Mouse (Mus musculus): ENCODE measurements at regions not wholly inside any gene's neighbourhood (a gene's known extent, or its start where the extent isn't known, plus 50 kb on each side); places are given as distances from the start of the nearest gene placed in this dataset.

DNA sequence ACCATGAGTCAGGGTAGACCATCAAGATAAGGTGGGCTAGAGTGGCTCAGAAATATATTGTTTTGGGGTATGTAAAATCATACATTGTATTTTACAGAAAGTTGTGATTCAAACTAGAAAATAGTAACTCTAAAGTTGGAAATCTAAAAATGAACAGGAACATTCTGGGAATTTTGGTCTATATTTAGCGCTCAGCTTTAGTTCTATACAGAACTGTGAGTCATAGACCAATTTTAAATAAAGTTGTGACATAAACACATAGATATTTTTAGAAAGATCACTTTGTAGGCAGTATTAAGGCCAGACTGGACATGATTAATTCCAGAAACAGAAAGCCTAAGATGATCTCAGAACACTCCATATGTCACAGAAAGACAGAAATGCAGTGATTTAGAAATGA is 604.8 kb upstream of the Pcdh20 start:
- no peak for DNase-seq (ENCODE audit: low read depth, low spot score)
- H3K27ac ChIP-seq (ENCODE audit: control insufficient read depth, low read depth, low read length) = no peak overlapping the region
- no peak for TF ChIP-seq SIN3A (IDR thresholded peaks at IDR 0.05; ENCODE audit: low read length)
- no peak for TF ChIP-seq NELFE (IDR thresholded peaks at IDR 0.05; ENCODE audit: low read depth, low read length)
- no peak for TF ChIP-seq CHD1 (IDR thresholded peaks at IDR 0.05; ENCODE audit: low read depth, low read length)
- no peak for TF ChIP-seq ZC3H11A (IDR thresholded peaks at IDR 0.05; ENCODE audit: low read depth, low read length)
- TF ChIP-seq TCF12 (IDR thresholded peaks at IDR 0.05; ENCODE audit: low read depth, low read length) = no peak
- no peak for TF ChIP-seq KAT2A (conservative IDR thresholded peaks at IDR 0.05; ENCODE audit: low read depth, low read length)
- H3K4me3 ChIP-seq (ENCODE audit: control insufficient read depth in 1 of 2, insufficient read depth in 1 of 2, low read depth in 2 of 2, low read length in 2 of 2) = no peak overlapping the region
- H3K36me3 ChIP-seq (ENCODE audit: control insufficient read depth in 1 of 2, insufficient read depth in 2 of 2, low read length in 2 of 2) = no peaks in the 10 kb centered on the region
- H3K9me3 ChIP-seq (replicated peaks; ENCODE audit: insufficient read depth, low read length) = no peaks in the 10 kb centered on the region
- no peaks in the 10 kb centered on the region for H3K4me1 ChIP-seq (ENCODE audit: control insufficient read depth in 1 of 2, insufficient read depth in 2 of 2, low read length in 2 of 2)
- no peaks in the 10 kb centered on the region for H3K27me3 ChIP-seq (ENCODE audit: control insufficient read depth in 1 of 2, insufficient read depth in 2 of 2, low read length in 2 of 2)
- no peak overlapping the region for H3K9ac ChIP-seq (ENCODE audit: control insufficient read depth, low read depth, low read length, poor library complexity, severe bottlenecking)
- no peaks in the 10 kb centered on the region for H3K79me2 ChIP-seq (ENCODE audit: control insufficient read depth, insufficient read depth, low read length, poor library complexity)

DNA sequence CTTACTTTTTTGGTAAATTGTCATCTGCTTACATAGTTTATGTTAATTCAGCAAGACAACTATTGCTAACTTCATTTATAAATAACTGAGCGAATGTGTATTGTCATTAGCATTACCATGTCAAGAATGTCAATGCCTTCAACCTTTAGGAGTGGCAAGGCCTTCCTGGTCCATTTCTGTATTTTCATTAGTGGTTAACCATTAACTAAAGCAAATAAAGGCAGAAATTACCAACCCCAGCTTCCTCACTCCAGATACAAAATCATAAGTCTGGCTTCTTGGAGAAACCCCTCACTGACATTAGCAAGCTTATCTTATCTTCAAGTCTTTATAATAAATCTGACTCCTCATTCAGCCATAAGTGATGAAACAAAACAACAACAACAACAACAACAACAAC is 592.8 kb upstream of the Pcdh20 start:
- Histone ChIP-seq H3K27ac (ENCODE audit: control insufficient read depth, low read depth, low read length) (no peak overlapping the region), H3K36me3 (ENCODE audit: control insufficient read depth in 1 of 2, insufficient read depth in 2 of 2, low read length in 2 of 2) (no peaks in the 10 kb centered on the region), H3K79me2 (ENCODE audit: control insufficient read depth, insufficient read depth, low read length, poor library complexity) (no peaks in the 10 kb centered on the region), H3K9ac (ENCODE audit: control insufficient read depth, low read depth, low read length, poor library complexity, severe bottlenecking) (no peak overlapping the region), H3K27me3 (ENCODE audit: control insufficient read depth in 1 of 2, insufficient read depth in 2 of 2, low read length in 2 of 2) (no peaks in the 10 kb centered on the region), H3K9me3 (replicated peaks; ENCODE audit: insufficient read depth, low read length) (no peaks in the 10 kb centered on the region), H3K4me1 (ENCODE audit: control insufficient read depth in 1 of 2, insufficient read depth in 2 of 2, low read length in 2 of 2) (no peaks in the 10 kb centered on the region), H3K4me3 (ENCODE audit: control insufficient read depth in 1 of 2, insufficient read depth in 1 of 2, low read depth in 2 of 2, low read length in 2 of 2) (no peak overlapping the region)
- no peak for DNase-seq (ENCODE audit: low read depth, low spot score)
- TF ChIP-seq MXI1 (IDR thresholded peaks at IDR 0.05; ENCODE audit: low read depth, low read length) (no peak), TAL1 (IDR thresholded peaks at IDR 0.05; ENCODE audit: low read length) (no peak), ZNF384 (IDR thresholded peaks at IDR 0.05; ENCODE audit: low read depth, low read length) (no peak)

DNA sequence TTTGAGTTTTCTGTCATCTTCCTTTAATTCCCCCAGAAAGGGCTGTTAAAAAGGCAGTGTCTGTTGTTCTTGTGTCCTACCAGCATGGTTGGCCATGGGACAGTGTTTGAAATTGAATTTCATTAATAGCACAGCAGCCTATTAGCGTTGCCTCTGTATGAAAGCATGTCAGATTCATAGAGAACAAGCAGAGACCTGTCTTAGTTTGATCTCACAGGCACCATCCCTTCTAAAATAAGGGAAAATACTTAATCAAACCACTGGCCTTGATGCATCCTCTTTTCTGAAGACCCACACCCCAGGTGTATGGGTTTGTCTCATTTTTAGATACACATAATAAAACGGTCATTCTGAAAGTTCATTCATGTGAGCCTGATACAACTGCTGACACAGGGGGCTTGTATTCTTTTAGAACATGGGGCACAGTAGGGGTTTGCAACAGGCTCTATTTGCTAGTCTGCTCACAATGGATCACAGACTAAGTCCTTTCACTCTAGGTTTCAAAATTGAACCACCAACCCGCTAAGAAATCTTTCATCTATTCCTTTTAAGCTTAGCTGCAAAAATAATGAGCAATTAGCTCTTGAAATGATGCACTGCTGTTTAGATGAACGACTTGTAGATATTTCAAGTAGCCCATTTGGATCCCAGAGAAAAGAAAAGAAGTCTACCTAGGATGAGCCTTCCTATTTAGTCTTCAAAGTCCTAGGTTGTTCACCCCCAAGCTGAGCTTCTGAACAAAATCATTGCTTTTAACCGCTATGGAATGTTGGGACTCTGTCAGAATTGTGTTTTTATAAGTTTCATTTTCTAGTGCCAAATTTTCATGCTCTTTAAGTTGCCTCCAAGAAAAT is 591.6 kb upstream of the Pcdh20 start:
- Histone ChIP-seq H3K36me3 (ENCODE audit: control insufficient read depth in 1 of 2, insufficient read depth in 2 of 2, low read length in 2 of 2) (no peaks in the 10 kb centered on the region), H3K27ac (ENCODE audit: control insufficient read depth, low read depth, low read length) (no peak overlapping the region), H3K4me3 (ENCODE audit: control insufficient read depth in 1 of 2, insufficient read depth in 1 of 2, low read depth in 2 of 2, low read length in 2 of 2) (no peak overlapping the region), H3K79me2 (ENCODE audit: control insufficient read depth, insufficient read depth, low read length, poor library complexity) (no peaks in the 10 kb centered on the region), H3K9ac (ENCODE audit: control insufficient read depth, low read depth, low read length, poor library complexity, severe bottlenecking) (no peak overlapping the region), H3K4me1 (ENCODE audit: control insufficient read depth in 1 of 2, insufficient read depth in 2 of 2, low read length in 2 of 2) (no peaks in the 10 kb centered on the region), H3K27me3 (ENCODE audit: control insufficient read depth in 1 of 2, insufficient read depth in 2 of 2, low read length in 2 of 2) (no peaks in the 10 kb centered on the region), H3K9me3 (replicated peaks; ENCODE audit: insufficient read depth, low read length) (no peaks in the 10 kb centered on the region)
- TF ChIP-seq MEF2A (IDR thresholded peaks at IDR 0.05; ENCODE audit: extremely low read depth, insufficient replicate concordance, low read depth, low read length, poor library complexity, severe bottlenecking) = no peak
- no peak for TF ChIP-seq HCFC1 (IDR thresholded peaks at IDR 0.05; ENCODE audit: low read depth, low read length)
- no peak for TF ChIP-seq RCOR1 (IDR thresholded peaks at IDR 0.05; ENCODE audit: low read depth, low read length)
- TF ChIP-seq MAZ (IDR thresholded peaks at IDR 0.05; ENCODE audit: low read depth, low read length) = no peak
- no peak for TF ChIP-seq MYB (IDR thresholded peaks at IDR 0.05; ENCODE audit: low read depth, low read length)
- TF ChIP-seq SMC3 (IDR thresholded peaks at IDR 0.05; ENCODE audit: low read depth, low read length) = no peak
- TF ChIP-seq KAT2A (conservative IDR thresholded peaks at IDR 0.05; ENCODE audit: low read depth, low read length) = no peak
- TF ChIP-seq POLR2AphosphoS2 (IDR thresholded peaks at IDR 0.05; ENCODE audit: low read length) = no peak
- no peak for TF ChIP-seq MXI1 (IDR thresholded peaks at IDR 0.05; ENCODE audit: low read depth, low read length)
- no peak for TF ChIP-seq POLR2AphosphoS5 (IDR thresholded peaks at IDR 0.05; ENCODE audit: borderline replicate concordance, low read depth, low read length)
- TF ChIP-seq ELF1 (IDR thresholded peaks at IDR 0.05; ENCODE audit: low read depth, low read length) = no peak
- TF ChIP-seq GABPA (IDR thresholded peaks at IDR 0.05; ENCODE audit: low read depth, low read length) = no peak
- TF ChIP-seq UBTF (IDR thresholded peaks at IDR 0.05; ENCODE audit: borderline replicate concordance, insufficient read depth, low read depth, low read length) = no peak
- no peak for TF ChIP-seq RAD21 (IDR thresholded peaks at IDR 0.05; ENCODE audit: low read depth, low read length)
- DNase-seq (ENCODE audit: low read depth, low spot score) = no peak
